Mouse (Mus musculus) liver, embryonic 14.5 days (tissue): Measurements from ENCODE around the gene Aox3.

Source experiments
- CTCF ChIP-seq: IDR thresholded peaks from 2 replicates; pipeline ENCODE4 v1.5.1; 2016; ENCODE audit warnings: antibody characterized with exemption, low read depth, control low read depth
- EP300 ChIP-seq: IDR thresholded peaks from 2 replicates; pipeline ENCODE4 v1.6.1; 2016; ENCODE audit warnings: antibody characterized with exemption, low read depth

- TF ChIP-seq CTCF (no peak), EP300 (no peak)
Measured at GRCm38 (mm10) chr1:58147776-58148175, 34.8 kb downstream of the Aox3 start.
